Mouse (Mus musculus) megakaryocyte, embryonic 14.5 days (primary cell): ENCODE results near the gene Sp3. TPM values are rescaled to one million over a fixed set of nuclear protein-coding genes. Genes with fewer than 3 reads are reported as not detected.

ENCODE experiments used
- H3K27me3 ChIP-seq: replicated peaks from 2 replicates; pipeline ENCODE3; 2012; ENCODE audit warnings: inconsistent platforms
- H3K36me3 ChIP-seq: replicated peaks from 2 replicates; pipeline ENCODE3; 2012; ENCODE audit warnings: low read length, inconsistent platforms, mixed read lengths
- H3K4me1 ChIP-seq: 2 replicates; pipeline ENCODE4 v1.6.1; 2012; ENCODE audit warnings: inconsistent platforms
- H3K4me3 ChIP-seq: replicated peaks from 2 replicates; pipeline ENCODE3; 2012; ENCODE audit warnings: moderate library complexity, mild to moderate bottlenecking, inconsistent platforms
- H3K9me3 ChIP-seq: 2 replicates; pipeline ENCODE4 v1.6.1; 2012; ENCODE audit warnings: inconsistent platforms
- FLI1 ChIP-seq: IDR thresholded peaks from 2 replicates; pipeline ENCODE4 v1.6.1; 2012; ENCODE audit warnings: low read length, inconsistent platforms, mixed read lengths
- GATA1 ChIP-seq: IDR thresholded peaks from 3 replicates; pipeline ENCODE4 v1.6.1; 2012; ENCODE audit warnings: mixed read lengths, low read length, inconsistent platforms, borderline replicate concordance
- polyA plus RNA-seq: library from polyadenylated mRNA; stranded (reverse); fragments of >175 nt; gene quantifications from 2 replicates; pipeline ENCODE4 v1.2.3, GENCODE M21; 2012; ENCODE audit warnings: low replicate concordance; ENCODE audit not compliant: insufficient read depth

The Sp3 gene
- polyA plus RNA-seq, 1 experiment: 2.3 TPM

GRCm38 (mm10) chr2:72935937-72936336 is 44.3 kb downstream of the Sp3 start:
- H3K4me3 ChIP-seq: no peak overlapping the region
- peaks cover 59% of the 10 kb centered on the region for H3K36me3 ChIP-seq
- TF ChIP-seq FLI1: no peak
- no peak for TF ChIP-seq GATA1

GRCm38 (mm10) chr2:72932186-72932585 is 48.1 kb downstream of the Sp3 start:
- Histone ChIP-seq H3K27me3 (no peaks in the 10 kb centered on the region), H3K36me3 (peaks cover 22% of the 10 kb centered on the region), H3K9me3 (no peaks in the 10 kb centered on the region), H3K4me3 (no peak overlapping the region), H3K4me1 (no peaks in the 10 kb centered on the region)
- no peak for TF ChIP-seq GATA1

More at GRCm38 (mm10) chr2:72935937-72936336, 44.3 kb downstream of the Sp3 start:
- Histone ChIP-seq H3K4me1 (no peaks in the 10 kb centered on the region), H3K9me3 (no peaks in the 10 kb centered on the region), H3K27me3 (no peaks in the 10 kb centered on the region)

GRCm38 (mm10) chr2:72924981-72925380 is 55.3 kb downstream of the Sp3 start:
- no peaks in the 10 kb centered on the region for H3K36me3 ChIP-seq
- TF ChIP-seq FLI1: no peak
- no peak for TF ChIP-seq GATA1
- no peak overlapping the region for H3K4me3 ChIP-seq
- no peaks in the 10 kb centered on the region for H3K27me3 ChIP-seq
- no peaks in the 10 kb centered on the region for H3K4me1 ChIP-seq
- H3K9me3 ChIP-seq: peaks cover 12% of the 10 kb centered on the region; the same call in 1 of the 2 replicates

GRCm38 (mm10) chr2:72916170-72916569 is 64.1 kb downstream of the Sp3 start:
- Histone ChIP-seq H3K36me3 (no peaks in the 10 kb centered on the region), H3K4me3 (no peak overlapping the region), H3K4me1 (no peaks in the 10 kb centered on the region), H3K9me3 (peaks cover 4% of the 10 kb centered on the region; the same call in 1 of the 2 replicates), H3K27me3 (peaks cover 11% of the 10 kb centered on the region)
- no peak for TF ChIP-seq GATA1
- TF ChIP-seq FLI1: no peak

- H3K9me3 ChIP-seq: peaks cover 7% of the 10 kb centered on the region; the same call in 1 of the 2 replicates
- TF ChIP-seq FLI1: no peak
- TF ChIP-seq GATA1: no peak
- H3K4me1 ChIP-seq: no peaks in the 10 kb centered on the region
- no peak overlapping the region for H3K4me3 ChIP-seq
- peaks cover 11% of the 10 kb centered on the region for H3K27me3 ChIP-seq
- no peaks in the 10 kb centered on the region for H3K36me3 ChIP-seq
These were observed 64.9 kb downstream of the Sp3 start for GRCm38 (mm10) chr2:72915245-72915930.

GRCm38 (mm10) chr2:72913458-72913760 is 66.8 kb downstream of the Sp3 start:
- Histone ChIP-seq H3K4me1 (no peaks in the 10 kb centered on the region), H3K9me3 (0 out of 2 replicates have a peak, but pooled peaks cover 5% of the 10 kb centered on the region), H3K27me3 (peaks cover 10% of the 10 kb centered on the region), H3K36me3 (no peaks in the 10 kb centered on the region), H3K4me3 (no peak overlapping the region)
- TF ChIP-seq FLI1 (no peak), GATA1 (no peak)

GRCm38 (mm10) chr2:72912708-72913457 is 67.4 kb downstream of the Sp3 start:
- no peaks in the 10 kb centered on the region for H3K4me1 ChIP-seq
- no peak for TF ChIP-seq FLI1
- TF ChIP-seq GATA1: no peak
- H3K27me3 ChIP-seq: peaks cover 10% of the 10 kb centered on the region
- H3K4me3 ChIP-seq: no peak overlapping the region
- H3K36me3 ChIP-seq: no peaks in the 10 kb centered on the region
- 0 out of 2 replicates have a peak, but pooled peaks cover 5% of the 10 kb centered on the region for H3K9me3 ChIP-seq

- TF ChIP-seq GATA1: no peak
- no peak for TF ChIP-seq FLI1
- Histone ChIP-seq H3K4me3 (no peak overlapping the region), H3K36me3 (no peaks in the 10 kb centered on the region), H3K4me1 (no peaks in the 10 kb centered on the region), H3K9me3 (0 out of 2 replicates have a peak, but pooled peaks cover 5% of the 10 kb centered on the region), H3K27me3 (peaks cover 7% of the 10 kb centered on the region)
These were observed 68.7 kb downstream of the Sp3 start for GRCm38 (mm10) chr2:72911527-72911926.

- Histone ChIP-seq H3K4me1 (no peaks in the 10 kb centered on the region), H3K9me3 (peaks cover 8% of the 10 kb centered on the region; the same call in 1 of the 2 replicates), H3K4me3 (no peak overlapping the region), H3K36me3 (no peaks in the 10 kb centered on the region), H3K27me3 (peaks cover 9% of the 10 kb centered on the region)
- TF ChIP-seq FLI1: no peak
- TF ChIP-seq GATA1: no peak
These were observed 71.2 kb downstream of the Sp3 start for GRCm38 (mm10) chr2:72909046-72909445.

- Histone ChIP-seq H3K36me3 (no peaks in the 10 kb centered on the region), H3K9me3 (peaks cover 9% of the 10 kb centered on the region; the same call in 1 of the 2 replicates), H3K4me3 (no peak overlapping the region), H3K4me1 (no peaks in the 10 kb centered on the region), H3K27me3 (peaks cover 9% of the 10 kb centered on the region)
- no peak for TF ChIP-seq GATA1
- TF ChIP-seq FLI1: no peak
These were observed 71.9 kb downstream of the Sp3 start for GRCm38 (mm10) chr2:72908191-72908910.
